Mouse (Mus musculus) lung, adult 2 months (tissue): Measurements from ENCODE around the gene Fstl4.

ENCODE experiments used
- CTCF ChIP-seq: fragments of 200-500 bp; IDR thresholded peaks from 2 replicates; pipeline ENCODE4 v1.5.1; 2011; ENCODE audit warnings: mild to moderate bottlenecking, low read length, control low read depth; ENCODE audit not compliant: insufficient read depth
- POLR2A ChIP-seq: fragments of 200-500 bp; IDR thresholded peaks from 2 replicates; pipeline ENCODE4 v1.6.1; 2011; ENCODE audit warnings: low read depth, mild to moderate bottlenecking, control low read depth, low read length, borderline replicate concordance; ENCODE audit errors: extremely low read depth

- TF ChIP-seq POLR2A (no peak), CTCF (no peak)
Observed at GRCm38 (mm10) chr11:53109701-53110467, 345.4 kb downstream of the Fstl4 start.
